Comparison of ENCODE assay signal across 8 mouse cellular contexts in the genomic region with DNA sequence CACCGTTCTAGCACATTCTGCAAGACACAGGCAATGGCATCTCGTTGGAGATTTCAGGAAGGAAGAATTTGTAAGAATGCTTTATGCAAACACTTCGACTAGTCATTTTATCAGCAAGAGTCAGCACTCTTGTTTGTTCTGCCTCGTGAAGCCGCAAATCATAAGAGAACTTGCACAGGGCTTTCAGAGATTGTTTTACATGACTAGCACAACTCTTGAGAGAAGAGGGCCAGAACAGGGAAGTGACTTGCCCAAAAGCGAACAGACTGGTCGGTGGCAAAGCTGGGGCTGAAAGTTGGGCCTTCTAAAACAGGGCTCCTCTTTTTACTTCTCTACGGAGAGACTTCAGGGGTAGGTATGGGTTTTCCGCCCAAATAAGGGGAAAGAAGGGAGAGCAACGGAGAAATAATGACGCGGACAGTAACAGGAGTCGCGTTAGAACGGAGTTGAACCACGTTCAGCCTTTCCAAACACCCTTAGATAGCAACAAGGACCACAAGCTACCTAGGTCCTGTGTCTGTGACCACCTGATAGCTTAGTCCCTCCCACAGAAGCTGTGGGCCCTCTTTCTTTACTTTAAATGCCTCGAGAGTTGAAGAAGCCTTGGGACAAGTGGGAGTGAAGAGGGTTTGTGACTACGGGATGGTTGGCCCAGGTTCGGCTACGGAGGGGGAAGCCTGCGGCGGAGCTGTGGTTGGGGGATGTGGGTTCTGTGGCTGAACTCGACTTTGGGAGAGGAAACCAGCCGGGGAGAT. TPM values are rescaled to one million over a fixed set of nuclear protein-coding genes. Genes with fewer than 3 reads are reported as not detected.
DNase-seq lines count a peak whose midpoint lies in the region; ATAC-seq lines count a peak whose summit lies in the region.

No protein-coding gene starts in this region.

- H3K4me2 ChIP-seq in heart, embryonic 13.5 days = peak overlapping the region; percentile 95
- peak overlapping the region; percentile 98 for H3K4me2 ChIP-seq in liver, embryonic 15.5 days

- no peaks in the 10 kb centered on the region for H3K9me3 ChIP-seq in heart, embryonic 10.5 days
- no peaks in the 10 kb centered on the region for H3K9me3 ChIP-seq in heart, embryonic 13.5 days
- no peaks in the 10 kb centered on the region for H3K9me3 ChIP-seq in liver, embryonic 15.5 days (replicated peaks)

- 8% methylated on average over 24 of the region's 24 CpGs for WGBS in heart, embryonic 10.5 days
- 8% methylated on average over 24 of the region's 24 CpGs for WGBS in heart, embryonic 13.5 days
- 3% methylated on average over 24 of the region's 24 CpGs for WGBS in liver, embryonic 15.5 days (ENCODE audit: insufficient replicate concordance)

- H3K36me3 ChIP-seq in heart, embryonic 10.5 days = peaks cover 22% of the 10 kb centered on the region
- peaks cover 25% of the 10 kb centered on the region for H3K36me3 ChIP-seq in heart, embryonic 13.5 days
- peaks cover 16% of the 10 kb centered on the region for H3K36me3 ChIP-seq in liver, embryonic 15.5 days (replicated peaks)

- peaks cover 22% of the 10 kb centered on the region for H3K4me1 ChIP-seq in heart, embryonic 10.5 days
- peaks cover 26% of the 10 kb centered on the region for H3K4me1 ChIP-seq in heart, embryonic 13.5 days
- H3K4me1 ChIP-seq in liver, embryonic 15.5 days (replicated peaks) = peaks cover 33% of the 10 kb centered on the region

- no peak for ATAC-seq in heart, embryonic 13.5 days (ENCODE audit: extremely low read depth, insufficient number of reproducible peaks, low FRiP score, low TSS enrichment)
- peak; percentile 27 for ATAC-seq in liver, embryonic 15.5 days (ENCODE audit: insufficient read depth)
- no peak; the same call in 1 of the 2 replicates for ATAC-seq in frontal cortex, adult (ENCODE audit: low TSS enrichment)

- H3K27me3 ChIP-seq in heart, embryonic 10.5 days (ENCODE audit: insufficient read depth, poor library complexity, severe bottlenecking) = peaks cover 4% of the 10 kb centered on the region; the same call in 1 of the 2 replicates
- H3K27me3 ChIP-seq in heart, embryonic 13.5 days (replicated peaks) = 0 out of 2 replicates have a peak, but pooled peaks cover 4% of the 10 kb centered on the region
- H3K27me3 ChIP-seq in liver, embryonic 15.5 days = peaks cover 30% of the 10 kb centered on the region

- H3K9ac ChIP-seq in heart, embryonic 13.5 days = peak overlapping the region; percentile 75
- peak overlapping the region; percentile 57 for H3K9ac ChIP-seq in liver, embryonic 15.5 days

- H3K27ac ChIP-seq in heart, embryonic 10.5 days = peak overlapping the region; percentile 100
- peak overlapping the region; percentile 63 for H3K27ac ChIP-seq in heart, embryonic 13.5 days (replicated peaks)
- H3K27ac ChIP-seq in liver, embryonic 15.5 days (replicated peaks) = peak overlapping the region; percentile 83

- peak; percentile 45 for DNase-seq in heart, embryonic 10.5 days (ENCODE audit: low spot score)
- no peak for DNase-seq in heart, adult 9 months (ENCODE audit: low spot score in 2 of 2)
- DNase-seq in MEL-GATA-1-ER (ENCODE audit: extremely low read depth, low read depth) = peak; percentile 71
- peak; percentile 7 to 14 for DNase-seq in natural killer cell, adult 2 months (ENCODE audit: low spot score in 2 of 2)
- DNase-seq in kidney, adult 9 months = no peak

- peak overlapping the region; percentile 97 for H3K4me3 ChIP-seq in heart, embryonic 10.5 days
- H3K4me3 ChIP-seq in heart, embryonic 13.5 days = peak overlapping the region; percentile 93
- peak overlapping the region; percentile 87 for H3K4me3 ChIP-seq in liver, embryonic 15.5 days (replicated peaks)

RNA-seq across cellular contexts. Expression of a gene that starts 0.6 kb away (rescaled TPM):
- polyA plus RNA-seq in heart, embryonic 10.5 days (2016; fragmentation: Nextera tagmentation; extraction: Ambion mirVana) = 18.5 and 23.4 TPM in 2 replicates
- 18.4 and 19.4 TPM in 2 replicates for polyA plus RNA-seq in heart, embryonic 13.5 days (2015; fragmentation: Nextera tagmentation; extraction: Ambion mirVana)
- polyA plus RNA-seq in liver, embryonic 15.5 days (2015; fragmentation: Nextera tagmentation; extraction: Ambion mirVana) = 6.1 and 6.3 TPM in 2 replicates

RNA-seq across cellular contexts. Expression of a gene that starts 11.7 kb away (rescaled TPM):
- 100 and 103 TPM in 2 replicates for polyA plus RNA-seq in heart, embryonic 10.5 days (2016; fragmentation: Nextera tagmentation; extraction: Ambion mirVana)
- 81.0 and 84.8 TPM in 2 replicates for polyA plus RNA-seq in heart, embryonic 13.5 days (2015; fragmentation: Nextera tagmentation; extraction: Ambion mirVana)
- polyA plus RNA-seq in liver, embryonic 15.5 days (2015; fragmentation: Nextera tagmentation; extraction: Ambion mirVana) = 34.1 and 36.9 TPM in 2 replicates

RNA-seq across cellular contexts. Expression of a gene that starts 32.8 kb away (rescaled TPM):
- 6.1 and 6.4 TPM in 2 replicates for polyA plus RNA-seq in heart, embryonic 10.5 days (2016; fragmentation: Nextera tagmentation; extraction: Ambion mirVana)
- 4.3 and 4.4 TPM in 2 replicates for polyA plus RNA-seq in heart, embryonic 13.5 days (2015; fragmentation: Nextera tagmentation; extraction: Ambion mirVana)
- polyA plus RNA-seq in liver, embryonic 15.5 days (2015; fragmentation: Nextera tagmentation; extraction: Ambion mirVana) = 2.1 and 3.5 TPM in 2 replicates

Comparison
In these comparisons a context has a peak if more than half of its experiments do, and no peak if none do; other contexts are left out.
1. DNase-seq: peak in heart, embryonic 10.5 days (single experiment), MEL-GATA-1-ER (single experiment) and natural killer cell, adult 2 months (2 of 2); none in heart, adult 9 months (0 of 2) and kidney, adult 9 months (single experiment).
2. Peak in every context shown above with its lines, with median percentiles within 50 percentile points of each other: H3K27ac ChIP-seq and H3K4me3 ChIP-seq.